Mouse (Mus musculus) T-cell, adult 2 months (primary cell): ENCODE data around the gene Pde6d.

Experiments
- DNase-seq: peaks from one replicate; pipeline ENCODE4 v3.0.0; 2022; ENCODE audit warnings: low spot score

Pde6d gene

GRCm38 (mm10) chr1:86582451-86583096, at the start of gene Pde6d, which contains the start of gene Cops7b:
Gene Pde6d, minus strand, starts transcription at chr1:86582629.
Gene Cops7b, plus strand, starts transcription at chr1:86582904.
- peak; percentile 87 for DNase-seq

GRCm38 (mm10) chr1:86630527-86630926, 48.1 kb upstream of the Pde6d start:
- DNase-seq = no peak

DNA sequence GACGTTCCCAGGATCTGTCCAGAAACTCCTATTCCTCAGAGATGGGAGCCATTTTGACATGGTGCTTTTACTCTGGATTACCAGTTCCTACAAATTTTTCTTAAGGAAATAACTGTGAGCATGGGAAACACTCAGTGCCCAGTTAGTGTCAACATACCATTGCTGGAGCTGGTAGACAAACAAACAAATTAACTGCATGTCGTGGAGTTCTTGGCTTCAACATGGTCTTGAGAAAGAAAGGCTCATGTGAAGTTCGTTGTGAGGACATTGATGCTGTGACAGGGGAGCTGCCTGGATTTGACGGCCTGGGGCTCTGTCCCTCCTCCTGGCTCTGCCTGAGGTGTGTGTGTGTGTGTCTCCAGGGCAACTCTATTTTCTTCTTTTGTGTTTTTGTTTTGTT, 47.5 kb upstream of the Pde6d start:
- DNase-seq = no peak

- DNase-seq = no peak
Measured at GRCm38 (mm10) chr1:86628270-86628669, 45.8 kb upstream of the Pde6d start.

GRCm38 (mm10) chr1:86623001-86624000, 40.9 kb upstream of the Pde6d start:
- no peak for DNase-seq

DNA sequence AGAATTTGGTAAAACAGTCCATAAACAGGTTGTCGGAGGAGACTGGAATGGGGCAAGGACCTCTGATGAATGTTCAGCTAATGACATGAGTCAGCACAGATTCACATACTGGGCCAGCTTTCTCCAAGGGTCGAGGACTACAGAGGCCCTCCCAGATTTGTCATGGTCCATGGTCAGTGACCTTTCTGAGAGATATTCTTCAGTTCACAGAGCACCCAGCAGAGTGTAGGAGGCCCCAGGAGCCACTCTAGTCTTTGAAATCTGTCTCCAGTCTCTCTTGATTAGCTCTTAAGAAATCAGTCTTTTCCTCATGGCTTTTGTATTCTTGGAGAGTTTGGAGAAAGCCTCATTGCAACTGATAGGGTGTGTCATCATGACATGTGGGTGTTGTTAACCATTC, 39.9 kb upstream of the Pde6d start:
- no peak for DNase-seq

GRCm38 (mm10) chr1:86618454-86619125, 36.2 kb upstream of the Pde6d start:
- peak; percentile 18 for DNase-seq

DNA sequence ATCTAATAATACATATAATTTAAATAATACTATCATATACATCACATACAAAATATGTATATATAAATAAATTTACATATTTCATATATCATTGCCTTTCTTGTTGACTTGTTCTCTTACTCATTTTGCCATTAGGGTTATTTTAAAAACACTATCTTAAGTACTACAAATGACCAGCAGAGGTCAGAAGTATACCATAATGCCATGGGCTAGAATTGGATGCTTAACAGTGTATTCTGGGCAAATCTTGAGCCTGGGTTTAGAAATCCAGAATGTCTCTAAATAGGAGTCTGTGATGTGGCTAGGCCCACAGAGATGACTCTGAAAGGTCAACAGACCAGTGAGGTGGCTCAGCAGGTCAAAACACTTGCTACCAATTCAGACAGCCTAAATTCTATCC, 31.8 kb upstream of the Pde6d start:
- DNase-seq = no peak

DNA sequence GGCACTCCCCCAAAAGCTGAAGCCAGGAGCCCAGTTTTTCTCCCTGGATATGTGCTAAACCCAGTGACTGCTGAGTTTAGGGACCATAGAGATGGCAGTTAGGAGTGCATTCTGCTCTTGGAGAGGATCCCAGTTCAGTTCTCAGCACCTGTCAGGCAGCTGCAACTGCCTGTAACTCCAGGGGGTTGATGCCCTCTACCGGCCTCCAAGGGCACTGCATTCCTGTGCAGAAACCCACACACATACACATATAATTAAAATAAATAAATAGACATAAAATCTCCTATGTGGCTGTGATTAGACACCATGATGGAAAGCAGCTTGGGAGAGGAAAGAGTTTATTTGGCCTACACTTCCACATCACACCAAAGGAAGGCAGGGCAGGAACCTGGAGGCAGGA, 29.7 kb upstream of the Pde6d start:
- DNase-seq = no peak

- no peak for DNase-seq
Measured at GRCm38 (mm10) chr1:86610954-86611353, 28.5 kb upstream of the Pde6d start.

GRCm38 (mm10) chr1:86600117-86600516, 17.7 kb upstream of the Pde6d start:
- DNase-seq = no peak

DNA sequence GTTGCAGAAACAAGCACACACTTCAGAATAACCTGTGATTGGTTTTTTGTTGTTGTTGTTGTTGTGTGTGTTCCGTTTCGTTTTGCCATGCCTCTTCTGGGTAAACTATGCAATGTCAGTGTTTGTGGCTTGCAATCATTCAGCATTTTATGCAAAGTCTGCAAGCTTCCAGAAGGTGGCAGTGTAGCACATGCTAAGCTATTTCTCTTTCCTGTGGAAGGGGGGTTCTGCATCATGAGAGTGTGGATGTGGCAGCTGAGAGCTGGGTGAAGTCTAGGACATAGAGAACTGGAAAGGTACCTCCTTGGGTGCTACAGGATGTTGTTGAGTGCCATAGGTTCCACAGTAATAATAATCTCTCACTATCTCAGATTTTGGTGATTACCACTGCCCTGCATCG, 16.1 kb upstream of the Pde6d start:
- no peak for DNase-seq

DNA sequence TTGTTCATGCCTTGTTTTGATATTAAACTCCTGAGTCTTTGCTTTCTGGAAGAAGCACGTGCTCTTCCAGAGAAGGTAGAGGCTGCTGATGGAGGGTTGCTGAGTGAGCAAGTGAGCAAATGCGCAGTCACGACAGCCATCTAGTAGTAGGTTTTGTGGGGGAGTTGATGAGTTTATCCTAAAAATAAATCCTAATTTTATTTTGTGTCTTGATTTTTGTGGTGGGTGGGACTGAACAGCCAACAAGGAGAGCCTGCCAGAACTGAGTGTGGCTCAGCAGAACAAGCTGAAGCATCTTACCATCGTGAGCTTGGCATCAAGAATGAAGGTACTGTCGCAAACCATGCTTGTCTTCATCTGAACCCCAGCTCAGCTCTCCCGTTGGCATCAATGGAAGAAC, 14.1 kb upstream of the Pde6d start:
- DNase-seq = no peak

- no peak for DNase-seq
Measured at GRCm38 (mm10) chr1:86595315-86595714, 12.9 kb upstream of the Pde6d start.

GRCm38 (mm10) chr1:86594539-86594938, 12.1 kb upstream of the Pde6d start:
- no peak for DNase-seq

DNA sequence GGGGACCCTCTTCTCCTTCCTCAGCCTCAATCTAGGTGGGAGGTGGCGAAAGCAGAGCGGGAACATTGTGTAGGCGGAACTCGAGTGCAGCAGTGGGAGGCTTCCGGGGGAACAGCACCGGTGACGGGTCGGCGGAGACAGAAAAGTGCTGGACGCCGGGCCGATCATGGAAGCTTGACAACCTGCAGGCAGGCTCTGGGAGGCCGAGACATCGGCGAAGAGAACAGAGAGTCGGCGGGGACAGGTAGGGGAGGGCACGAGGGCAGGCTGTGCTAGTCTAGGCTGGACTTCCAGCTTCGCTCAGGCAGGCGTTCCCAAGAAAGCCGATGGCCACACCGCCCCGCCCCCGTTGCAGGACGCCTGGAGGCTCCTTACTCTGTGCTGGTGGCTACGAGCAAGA, 4.6 kb upstream of the Pde6d start:
- peak; percentile 79 for DNase-seq

GRCm38 (mm10) chr1:86583709-86584108, 1.3 kb upstream of the Pde6d start:
- DNase-seq = no peak

GRCm38 (mm10) chr1:86581692-86582450, 558 bp downstream of the Pde6d start:
- DNase-seq = no peak

- no peak for DNase-seq
Measured at GRCm38 (mm10) chr1:86580426-86580825, 2.0 kb downstream of the Pde6d start.

GRCm38 (mm10) chr1:86571941-86572340, 10.5 kb downstream of the Pde6d start:
- no peak for DNase-seq

DNA sequence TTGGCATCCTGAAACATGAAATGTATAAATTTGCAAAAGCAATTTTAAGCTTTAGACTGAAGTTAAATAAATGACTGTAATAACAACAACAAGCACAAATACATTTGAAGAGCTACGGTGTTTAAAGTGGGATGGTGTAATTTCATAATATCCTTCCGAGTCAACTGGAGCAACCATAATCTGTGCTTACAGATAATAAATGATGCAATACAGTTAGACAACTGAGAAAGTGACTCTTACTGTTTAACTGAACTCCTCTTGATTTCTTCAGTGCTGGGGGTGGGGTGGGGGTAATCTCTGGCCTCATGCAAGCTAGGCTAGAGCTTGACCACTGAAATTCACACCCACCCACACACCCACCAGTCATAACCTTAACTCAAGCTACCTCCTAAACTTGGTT, 11.0 kb downstream of the Pde6d start:
- DNase-seq = no peak

DNA sequence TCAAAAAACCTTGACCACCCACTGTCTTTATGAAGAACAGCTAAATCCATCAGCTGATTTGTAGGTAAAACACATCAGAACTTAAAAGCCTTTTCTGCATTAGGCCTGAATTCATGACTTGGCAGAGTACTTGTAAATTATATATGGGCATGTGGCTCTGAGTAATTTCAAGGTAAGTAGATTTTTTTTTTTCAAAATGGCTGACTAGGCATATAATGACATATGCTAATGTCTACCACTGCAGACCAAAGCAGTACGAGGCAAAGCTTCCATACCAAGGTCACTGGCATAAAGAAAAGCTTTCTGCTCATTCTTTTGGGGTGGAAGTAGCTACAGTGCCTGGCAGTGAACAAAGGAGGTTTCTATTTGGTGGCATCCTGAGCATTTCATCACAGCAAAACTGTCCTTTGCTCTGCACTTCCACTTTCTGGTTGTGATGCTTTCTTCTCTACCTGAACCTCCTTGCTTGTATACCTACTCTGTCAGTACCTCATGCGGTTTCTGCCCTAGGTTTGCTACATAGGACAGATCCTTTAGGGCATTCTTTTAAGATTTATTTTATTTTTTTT, 13.1 kb downstream of the Pde6d start:
- DNase-seq = no peak
